Mouse (Mus musculus) olfactory bulb, adult 2 months (tissue): ENCODE data around the gene Cadm4.

Experiments used
- CTCF ChIP-seq: fragments of 200-500 bp; IDR thresholded peaks from 2 replicates; pipeline ENCODE4 v1.5.1; 2012; ENCODE audit warnings: low read depth, mild to moderate bottlenecking, low read length, moderate library complexity; ENCODE audit not compliant: insufficient read depth
- POLR2A ChIP-seq: fragments of 200-500 bp; IDR thresholded peaks from 2 replicates; pipeline ENCODE4 v1.6.1; 2012; ENCODE audit warnings: mild to moderate bottlenecking, low read depth, low read length, moderate library complexity; ENCODE audit not compliant: insufficient read depth

- TF ChIP-seq CTCF (no peak), POLR2A (no peak)
Measured at GRCm38 (mm10) chr7:24488303-24488702, 6.5 kb downstream of the Cadm4 start.
